Mouse (Mus musculus) olfactory bulb, adult 2 months (tissue): ENCODE measurements around the gene Art1. TPM values are rescaled to one million over a fixed set of nuclear protein-coding genes. Genes with fewer than 3 reads are reported as not detected.

Experiments used
- H3K27ac ChIP-seq: fragments of 200-500 bp; 2 replicates; pipeline ENCODE4 v1.5.1; 2012; ENCODE audit warnings: low read depth, low read length; ENCODE audit not compliant: insufficient read depth
- H3K4me1 ChIP-seq: fragments of 200-500 bp; 2 replicates; pipeline ENCODE4 v1.6.1; 2012; ENCODE audit warnings: low read length; ENCODE audit not compliant: control insufficient read depth, insufficient read depth
- H3K4me3 ChIP-seq: fragments of 200-500 bp; 2 replicates; pipeline ENCODE4 v1.5.1; 2012; ENCODE audit warnings: mild to moderate bottlenecking, low read depth, low read length, moderate library complexity; ENCODE audit not compliant: insufficient read depth
- CTCF ChIP-seq: fragments of 200-500 bp; IDR thresholded peaks from 2 replicates; pipeline ENCODE4 v1.5.1; 2012; ENCODE audit warnings: low read depth, mild to moderate bottlenecking, low read length, moderate library complexity; ENCODE audit not compliant: insufficient read depth
- POLR2A ChIP-seq: fragments of 200-500 bp; IDR thresholded peaks from 2 replicates; pipeline ENCODE4 v1.6.1; 2012; ENCODE audit warnings: mild to moderate bottlenecking, low read depth, low read length, moderate library complexity; ENCODE audit not compliant: insufficient read depth
- WGBS: fragments of 180-500 bp; shearing (Covaris S2); methylation state at CpG from one replicate; pipeline ENCODE4 v1.1.7; 2018; 5-methylcytosine and 5-hydroxymethylcytosine counted together
- polyA plus RNA-seq: library from polyadenylated mRNA; stranded (reverse); fragments of >200 nt; gene quantifications from 2 replicates; pipeline ENCODE4 v1.2.4, GENCODE M21; 2012; ENCODE audit warnings: low replicate concordance; ENCODE audit not compliant: missing spikeins, insufficient read depth, insufficient read length

Gene Art1
- polyA plus RNA-seq, 1 experiment, result not detected

GRCm38 (mm10) chr7:102104126-102104525, 2.6 kb downstream of the Art1 start:
- H3K4me3 ChIP-seq, result no peak overlapping the region

GRCm38 (mm10) chr7:102106700-102107141, 5.2 kb downstream of the Art1 start:
- Histone ChIP-seq H3K4me1 (peaks cover 7% of the 10 kb centered on the region), H3K27ac (no peak overlapping the region), H3K4me3 (0 out of 2 replicates have a peak overlapping the region, but pooled peaks have one; percentile 3)
- TF ChIP-seq POLR2A (no peak), CTCF (no peak)
- WGBS, result 30% methylated on average over 23 of the region's 23 CpGs

More at GRCm38 (mm10) chr7:102104126-102104525, 2.6 kb downstream of the Art1 start:
- Histone ChIP-seq H3K27ac (no peak overlapping the region), H3K4me1 (peaks cover 21% of the 10 kb centered on the region)
- TF ChIP-seq POLR2A, result no peak
- no peak for TF ChIP-seq CTCF
- 72% methylated on average over 5 of the region's 5 CpGs for WGBS

GRCm38 (mm10) chr7:102108206-102108605, 6.7 kb downstream of the Art1 start:
- TF ChIP-seq CTCF, result no peak
- no peak for TF ChIP-seq POLR2A
- WGBS, result 86% methylated on average over 1 of the region's 1 CpGs
- Histone ChIP-seq H3K4me3 (no peak overlapping the region), H3K27ac (no peak overlapping the region), H3K4me1 (peaks cover 10% of the 10 kb centered on the region)

GRCm38 (mm10) chr7:102109171-102109570, 7.6 kb downstream of the Art1 start, which contains the start of gene Art5:
Gene Art5, minus strand, starts transcription at chr7:102109489.
- H3K4me1 ChIP-seq, result peaks cover 10% of the 10 kb centered on the region
- no peak within 1 kb of the TSS for H3K27ac ChIP-seq
- H3K4me3 ChIP-seq, result no peak within 1 kb of the TSS
- TF ChIP-seq CTCF (no peak), POLR2A (no peak)
- WGBS, result 86% methylated on average over 7 of the region's 7 CpGs

- Histone ChIP-seq H3K27ac (no peak overlapping the region), H3K4me3 (no peak overlapping the region), H3K4me1 (peaks cover 10% of the 10 kb centered on the region)
- TF ChIP-seq CTCF, result no peak
- TF ChIP-seq POLR2A, result no peak
- 89% methylated on average over 4 of the region's 4 CpGs for WGBS
These were observed 8.2 kb downstream of the Art1 start for GRCm38 (mm10) chr7:102109746-102110145.

GRCm38 (mm10) chr7:102113151-102113729, 11.7 kb downstream of the Art1 start:
- H3K27ac ChIP-seq, result no peak overlapping the region
- WGBS, result 89% methylated on average over 45 of the region's 45 CpGs
- peaks cover 13% of the 10 kb centered on the region for H3K4me1 ChIP-seq
- TF ChIP-seq POLR2A (no peak), CTCF (no peak)
- no peak overlapping the region for H3K4me3 ChIP-seq

- peak within 1 kb of the TSS; percentile 29 for H3K4me3 ChIP-seq
- H3K4me1 ChIP-seq, result peaks cover 13% of the 10 kb centered on the region
- H3K27ac ChIP-seq, result peak within 1 kb of the TSS; percentile 92
- WGBS, result 31% methylated on average over 7 of the region's 7 CpGs
- TF ChIP-seq CTCF, result no peak
- TF ChIP-seq POLR2A, result peak; percentile 13; the same call in 1 of the 2 replicates
These were observed 15.2 kb downstream of the Art1 start, which contains the start of gene Chrna10 for GRCm38 (mm10) chr7:102116579-102117331. Gene Chrna10, minus strand, starts transcription at chr7:102116828.

- no peak for TF ChIP-seq CTCF
- no peak for TF ChIP-seq POLR2A
- WGBS, result 68% methylated on average over 6 of the region's 6 CpGs
- peaks cover 13% of the 10 kb centered on the region for H3K4me1 ChIP-seq
- H3K4me3 ChIP-seq, result no peak overlapping the region
- peak overlapping the region; percentile 54 for H3K27ac ChIP-seq
These were observed 15.8 kb downstream of the Art1 start for GRCm38 (mm10) chr7:102117382-102117781.

GRCm38 (mm10) chr7:102120326-102120725, 18.8 kb downstream of the Art1 start:
- Histone ChIP-seq H3K27ac (no peak overlapping the region), H3K4me1 (peaks cover 10% of the 10 kb centered on the region), H3K4me3 (no peak overlapping the region)
- 90% methylated on average over 10 of the region's 10 CpGs for WGBS
- no peak for TF ChIP-seq POLR2A
- no peak for TF ChIP-seq CTCF
